Mouse (Mus musculus) stomach, postnatal 0 days (tissue): ENCODE results near the gene Wasf2.

Experiments used
- CTCF ChIP-seq: IDR thresholded peaks from 2 replicates; pipeline ENCODE4 v1.5.1; 2016; ENCODE audit warnings: antibody characterized with exemption, low read depth, mild to moderate bottlenecking, moderate library complexity
- EP300 ChIP-seq: optimal IDR thresholded peaks from 2 replicates; pipeline ENCODE3; 2016; ENCODE audit warnings: antibody characterized with exemption

GRCm38 (mm10) chr4:133115721-133116429 lies 14.4 kb upstream of the Wasf2 start:
- TF ChIP-seq CTCF = no peak
- no peak for TF ChIP-seq EP300
